Mouse (Mus musculus) C2C12 (cell line): ENCODE results near the gene Spint2. TPM values are rescaled to one million over a fixed set of nuclear protein-coding genes. Genes with fewer than 3 reads are reported as not detected.

Source experiments
- H3K27me3 ChIP-seq: one replicate; pipeline ENCODE4 v1.6.1; 2011; ENCODE audit not compliant: control insufficient read depth, insufficient read depth, insufficient read length
- H3K36me3 ChIP-seq: one replicate; pipeline ENCODE4 v1.6.1; 2011; ENCODE audit not compliant: control insufficient read depth, insufficient read depth
- H3K4me3 ChIP-seq: one replicate; pipeline ENCODE4 v1.5.1; 2011; ENCODE audit warnings: mild to moderate bottlenecking, control low read depth; ENCODE audit not compliant: poor library complexity, insufficient read depth, severe bottlenecking
- H3K79me2 ChIP-seq: one replicate; pipeline ENCODE4 v1.6.1; 2011; ENCODE audit not compliant: control insufficient read depth, insufficient read depth
- H3K79me3 ChIP-seq: one replicate; pipeline ENCODE4 v1.6.1; 2011; ENCODE audit warnings: low read depth, control low read depth
- H3ac ChIP-seq: one replicate; pipeline ENCODE3; 2011; ENCODE audit warnings: low read depth; ENCODE audit not compliant: control insufficient read depth, insufficient read length
- CEBPB ChIP-seq: IDR thresholded peaks from one replicate; pipeline ENCODE4 v1.6.1; 2011; ENCODE audit warnings: low read depth, mild to moderate bottlenecking, control low read depth, moderate library complexity
- CTCF ChIP-seq: IDR thresholded peaks from one replicate; pipeline ENCODE4 v1.5.1; 2011; ENCODE audit not compliant: control insufficient read depth, insufficient read depth, insufficient read length
- FOSL1 ChIP-seq: IDR thresholded peaks from one replicate; pipeline ENCODE4 v1.8.0; 2011; ENCODE audit warnings: mild to moderate bottlenecking, low read length; ENCODE audit not compliant: poor library complexity, insufficient read depth, severe bottlenecking
- MAX ChIP-seq: IDR thresholded peaks from one replicate; pipeline ENCODE4 v1.6.1; 2011; ENCODE audit warnings: mild to moderate bottlenecking, control low read depth
- MYOD1 ChIP-seq: IDR thresholded peaks from one replicate; pipeline ENCODE4 v1.6.1; 2011; ENCODE audit warnings: low read depth; ENCODE audit not compliant: control insufficient read depth, insufficient read length
- MYOG ChIP-seq: IDR thresholded peaks from one replicate; pipeline ENCODE4 v1.6.1; 2011; ENCODE audit not compliant: control insufficient read depth, insufficient read length; ENCODE audit errors: extremely low read depth
- USF1 ChIP-seq: IDR thresholded peaks from one replicate; pipeline ENCODE4 v1.6.1; 2011; ENCODE audit warnings: low read depth, mild to moderate bottlenecking, control low read depth, moderate library complexity
- polyA plus RNA-seq: library from polyadenylated mRNA; unstranded; fragments of >200 nt; fragmentation: generic; extraction: Trizol; gene quantifications from one replicate; pipeline ENCODE4 v1.2.1, GENCODE M21; 2012; ENCODE audit warnings: missing spikeins

Spint2 gene
- polyA plus RNA-seq, 1 experiment: not detected

GRCm38 (mm10) chr7:29279924-29280323 is 1.8 kb downstream of the Spint2 start:
- Histone ChIP-seq H3K79me2 (no peaks in the 10 kb centered on the region), H3K36me3 (no peaks in the 10 kb centered on the region), H3K27me3 (peaks cover 12% of the 10 kb centered on the region), H3ac (no peak overlapping the region), H3K4me3 (no peak overlapping the region), H3K79me3 (no peaks in the 10 kb centered on the region)
- no peak for TF ChIP-seq FOSL1
- no peak for TF ChIP-seq MAX
- TF ChIP-seq MYOG: no peak
- TF ChIP-seq USF1: no peak
- no peak for TF ChIP-seq CEBPB
- no peak for TF ChIP-seq CTCF
- no peak for TF ChIP-seq MYOD1

GRCm38 (mm10) chr7:29279261-29279660 is 2.5 kb downstream of the Spint2 start:
- H3K79me2 ChIP-seq: no peaks in the 10 kb centered on the region

GRCm38 (mm10) chr7:29277510-29277909 is 4.2 kb downstream of the Spint2 start:
- H3K4me3 ChIP-seq: no peak overlapping the region
- H3K79me3 ChIP-seq: no peaks in the 10 kb centered on the region
- peaks cover 12% of the 10 kb centered on the region for H3K27me3 ChIP-seq
- no peak for TF ChIP-seq MYOD1
- no peak for TF ChIP-seq USF1
- TF ChIP-seq MYOG: no peak
- TF ChIP-seq MAX: no peak
- TF ChIP-seq CTCF: no peak
- no peak for TF ChIP-seq CEBPB
- TF ChIP-seq FOSL1: no peak
- H3ac ChIP-seq: no peak overlapping the region
- no peaks in the 10 kb centered on the region for H3K36me3 ChIP-seq
- H3K79me2 ChIP-seq: no peaks in the 10 kb centered on the region

More at GRCm38 (mm10) chr7:29279261-29279660, 2.5 kb downstream of the Spint2 start:
- TF ChIP-seq FOSL1 (no peak), MAX (no peak), CTCF (no peak), MYOG (no peak), USF1 (no peak), MYOD1 (no peak), CEBPB (no peak)
- Histone ChIP-seq H3K27me3 (peaks cover 12% of the 10 kb centered on the region), H3K79me3 (no peaks in the 10 kb centered on the region), H3K4me3 (no peak overlapping the region), H3K36me3 (no peaks in the 10 kb centered on the region), H3ac (no peak overlapping the region)

- Histone ChIP-seq H3K4me3 (no peak overlapping the region), H3K27me3 (peaks cover 7% of the 10 kb centered on the region), H3K79me3 (no peaks in the 10 kb centered on the region), H3K79me2 (no peaks in the 10 kb centered on the region), H3ac (no peak overlapping the region), H3K36me3 (no peaks in the 10 kb centered on the region)
- TF ChIP-seq MYOD1 (no peak), MAX (no peak)
These were observed 5.0 kb downstream of the Spint2 start for GRCm38 (mm10) chr7:29276715-29277114.

- no peak overlapping the region for H3K4me3 ChIP-seq
- H3K36me3 ChIP-seq: no peaks in the 10 kb centered on the region
- no peak for TF ChIP-seq CTCF
- no peak for TF ChIP-seq MYOG
- no peak for TF ChIP-seq MAX
- TF ChIP-seq USF1: no peak
- TF ChIP-seq FOSL1: no peak
- no peak for TF ChIP-seq MYOD1
- TF ChIP-seq CEBPB: no peak
- H3K79me2 ChIP-seq: no peaks in the 10 kb centered on the region
- H3K27me3 ChIP-seq: no peaks in the 10 kb centered on the region
- H3ac ChIP-seq: no peak overlapping the region
- H3K79me3 ChIP-seq: no peaks in the 10 kb centered on the region
These were observed 9.8 kb downstream of the Spint2 start for GRCm38 (mm10) chr7:29271687-29272465.

- no peak for TF ChIP-seq CTCF
- H3K4me3 ChIP-seq: no peak overlapping the region
- peaks cover 3% of the 10 kb centered on the region for H3K27me3 ChIP-seq
- H3ac ChIP-seq: no peak overlapping the region
- no peaks in the 10 kb centered on the region for H3K79me2 ChIP-seq
- H3K36me3 ChIP-seq: no peaks in the 10 kb centered on the region
- H3K79me3 ChIP-seq: no peaks in the 10 kb centered on the region
These were observed 11.3 kb downstream of the Spint2 start for GRCm38 (mm10) chr7:29270445-29270844.
